Mouse (Mus musculus): ENCODE data around the gene Myof. TPM values are rescaled to one million over a fixed set of nuclear protein-coding genes. Genes with fewer than 3 reads are reported as not detected.

Myof gene
- total and polyA plus RNA-seq, 3 experiments: 3.6 to 65.2 (median 26.3) TPM

- DNase-seq: no peak
Observed at GRCm38 (mm10) chr19:38003671-38004521, 39.5 kb downstream of the Myof start.

DNA sequence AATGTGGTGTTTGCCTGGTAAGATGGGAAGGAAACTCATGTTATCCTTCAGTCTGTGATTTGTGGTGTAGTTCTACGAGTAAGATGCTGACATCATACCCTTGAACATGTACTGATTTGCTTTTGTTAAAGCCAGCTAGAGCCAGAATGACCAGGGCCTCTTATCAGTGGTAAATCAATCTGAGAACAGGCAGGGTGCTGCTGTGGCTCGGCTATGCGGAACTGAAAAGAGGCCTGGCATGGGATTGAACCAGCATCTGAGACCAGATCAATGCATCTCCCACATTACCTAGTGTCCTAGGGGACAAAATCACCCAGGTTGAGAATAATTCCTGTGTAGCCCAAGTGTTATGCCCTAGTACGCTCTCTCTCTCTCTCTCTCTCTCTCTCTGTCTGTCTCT, 40.6 kb downstream of the Myof start:
- no peak for DNase-seq

- DNase-seq: no peak
Observed at GRCm38 (mm10) chr19:38000990-38001389, 42.4 kb downstream of the Myof start.

GRCm38 (mm10) chr19:37999941-38000340, 43.4 kb downstream of the Myof start:
- no peak for DNase-seq

DNA sequence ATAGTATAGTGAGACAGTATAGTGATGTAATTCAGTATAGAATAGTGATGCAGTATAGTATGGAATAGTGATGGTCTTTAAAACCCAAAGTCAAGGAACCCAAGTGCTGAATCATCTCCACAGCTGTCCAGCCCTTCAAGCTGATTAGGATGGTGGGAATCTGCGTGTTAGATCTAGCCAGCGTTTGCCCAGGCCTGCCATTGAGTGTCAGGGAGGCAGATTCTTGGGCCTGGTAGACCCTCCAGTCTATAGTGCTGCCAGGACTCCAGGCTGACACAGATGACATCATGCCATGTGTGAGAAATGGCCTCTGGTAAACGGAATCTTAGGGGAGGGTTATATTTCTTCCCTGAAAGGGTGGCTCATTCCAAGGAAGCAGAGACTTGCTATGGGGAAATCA, 49.1 kb downstream of the Myof start:
- DNase-seq: no peak

- no peak for DNase-seq
Observed at GRCm38 (mm10) chr19:37992184-37992554, 51.2 kb downstream of the Myof start.

DNA sequence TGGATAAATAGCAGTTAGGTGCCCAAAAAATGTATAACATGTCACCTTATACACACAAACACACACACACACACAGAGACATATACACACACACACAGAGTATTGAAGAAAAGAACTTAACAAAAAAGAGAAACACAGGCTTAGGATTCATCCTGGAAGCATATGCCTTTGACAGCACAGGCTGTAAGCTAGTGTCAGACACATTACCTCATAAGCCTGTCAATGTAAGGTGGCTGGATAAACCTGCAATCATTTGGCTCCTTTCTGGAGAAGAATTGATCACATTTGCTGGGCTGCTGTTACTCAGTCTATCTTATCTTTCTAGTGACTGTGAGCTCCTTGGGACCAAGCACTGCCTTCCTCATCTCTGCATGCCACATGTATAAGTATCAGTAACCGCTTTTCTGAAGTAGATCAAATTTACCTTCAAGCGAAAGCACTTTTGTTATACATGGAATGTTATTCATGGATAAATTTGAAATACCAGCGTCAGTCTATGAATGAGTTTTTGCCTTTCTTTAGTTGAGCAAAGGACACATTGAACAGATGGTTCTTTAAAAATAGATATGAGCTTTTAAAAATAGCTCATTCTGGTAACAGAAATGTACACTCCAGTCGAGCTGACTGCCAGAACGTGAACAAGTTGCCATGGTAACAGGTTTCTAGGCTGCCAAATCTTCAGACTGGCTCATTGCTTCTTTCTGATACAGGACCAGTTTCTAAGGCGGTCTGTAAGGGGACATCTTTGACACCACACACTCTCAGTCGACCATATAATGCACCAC, 51.8 kb downstream of the Myof start:
- DNase-seq: no peak

GRCm38 (mm10) chr19:37989971-37990370, 53.4 kb downstream of the Myof start:
- no peak for DNase-seq

DNA sequence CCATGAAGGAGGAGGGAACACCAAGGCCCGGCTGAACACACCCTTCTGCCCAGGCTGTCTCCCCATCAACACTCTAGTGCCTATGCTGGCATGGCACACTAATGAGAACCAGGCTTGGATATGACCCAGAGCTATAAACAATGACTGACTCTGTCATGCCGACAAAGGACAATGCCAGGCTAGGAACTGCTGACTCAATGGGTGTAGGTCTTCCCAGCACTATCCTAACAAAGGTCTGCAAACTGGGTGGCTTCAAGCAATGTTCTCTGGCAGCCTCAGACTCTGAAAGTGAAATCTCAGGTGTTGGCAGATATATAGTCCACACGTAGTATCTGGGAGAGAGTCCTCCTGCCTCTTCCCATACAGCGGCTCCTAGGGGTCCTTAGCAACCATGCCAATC, 55.2 kb downstream of the Myof start:
- DNase-seq: no peak

GRCm38 (mm10) chr19:37985730-37986129, 57.6 kb downstream of the Myof start:
- no peak for DNase-seq

DNA sequence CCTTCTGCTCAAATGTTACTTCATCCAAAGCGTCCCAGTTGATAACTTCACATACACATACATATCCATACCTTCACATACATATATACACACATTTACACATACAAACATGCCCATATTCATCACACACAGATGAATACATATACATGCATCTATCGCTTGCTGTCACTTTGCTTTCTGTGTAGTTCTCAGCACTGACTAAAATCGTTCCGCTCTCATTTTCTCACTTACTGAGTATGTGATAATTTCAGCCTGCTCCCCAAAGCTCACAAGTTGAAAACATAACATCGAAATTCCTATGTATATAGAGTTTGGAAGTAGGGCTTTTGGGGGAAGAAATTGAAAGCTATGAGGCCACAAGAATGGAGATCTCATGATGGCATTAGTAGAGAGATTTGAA, 67.4 kb downstream of the Myof start:
- DNase-seq: no peak

- no peak for DNase-seq
Observed at GRCm38 (mm10) chr19:37970571-37970970, 72.8 kb downstream of the Myof start.

- DNase-seq: no peak
Observed at GRCm38 (mm10) chr19:37970004-37970403, 73.4 kb downstream of the Myof start.

- no peak for DNase-seq
Observed at GRCm38 (mm10) chr19:37965828-37966227, 77.5 kb downstream of the Myof start.

DNA sequence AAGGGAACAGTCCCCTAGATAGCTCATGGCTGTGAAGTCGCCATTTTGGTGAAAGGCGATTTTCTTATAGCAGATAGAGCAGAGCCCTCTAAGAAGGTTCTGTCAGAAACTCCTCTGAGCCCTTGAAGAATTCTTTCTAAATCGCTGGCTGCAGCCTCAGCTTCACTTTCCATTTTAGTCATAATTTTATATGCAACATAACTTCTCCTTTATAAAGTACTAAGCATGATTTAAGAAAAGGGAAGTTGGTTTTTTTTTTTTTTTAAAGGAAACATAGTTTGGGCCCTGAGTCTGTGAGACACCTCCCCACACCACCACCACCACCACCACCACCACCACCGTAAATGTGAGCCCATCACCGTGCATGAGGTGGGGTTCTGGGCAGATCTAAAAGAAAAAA, 80.0 kb downstream of the Myof start:
- no peak for DNase-seq

- DNase-seq: no peak
Observed at GRCm38 (mm10) chr19:37960791-37961190, 82.6 kb downstream of the Myof start.

GRCm38 (mm10) chr19:37959543-37960215, 83.7 kb downstream of the Myof start:
- no peak for DNase-seq

GRCm38 (mm10) chr19:37959076-37959475, 84.3 kb downstream of the Myof start:
- DNase-seq: no peak

DNA sequence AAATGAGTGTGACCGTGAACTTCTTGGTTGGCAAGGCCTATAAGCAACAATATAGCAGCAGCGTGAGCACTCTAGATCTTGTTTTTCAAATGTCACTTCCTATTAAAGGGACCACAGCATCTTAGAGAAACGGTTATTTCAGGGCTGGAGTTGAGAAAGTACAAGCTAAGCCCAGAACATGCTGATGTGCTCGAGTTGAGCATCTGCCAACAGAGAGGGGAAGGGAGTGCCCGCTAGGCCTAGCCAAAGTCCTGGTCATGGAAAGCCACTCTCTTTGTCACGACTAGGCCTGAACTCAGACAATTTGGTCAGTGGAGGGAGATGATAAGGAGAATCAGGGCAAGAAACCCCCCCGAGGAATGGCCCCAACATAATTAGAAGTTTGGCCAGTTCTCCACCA, 86.1 kb downstream of the Myof start:
- DNase-seq: peak; percentile 13

DNA sequence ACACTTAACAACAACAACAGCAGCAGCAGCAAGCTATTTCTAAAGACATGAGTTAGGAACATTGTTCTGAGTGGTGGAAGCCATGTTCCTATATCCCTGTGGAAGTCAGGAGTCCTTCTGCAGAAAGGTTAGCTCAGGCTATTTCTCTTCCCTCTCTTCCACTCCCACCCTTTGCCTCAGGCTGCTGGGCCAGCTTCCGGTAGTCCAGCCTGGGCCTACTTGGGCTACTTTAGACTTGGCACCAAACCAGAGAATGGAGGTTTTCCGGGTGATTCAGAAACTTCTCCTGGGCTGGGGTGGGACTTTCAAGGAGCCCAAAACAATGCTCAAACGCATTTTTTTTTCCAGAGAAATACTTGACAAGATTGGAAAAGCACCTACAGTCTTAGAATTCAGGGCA, 87.4 kb downstream of the Myof start:
- DNase-seq: peak; percentile 21

DNA sequence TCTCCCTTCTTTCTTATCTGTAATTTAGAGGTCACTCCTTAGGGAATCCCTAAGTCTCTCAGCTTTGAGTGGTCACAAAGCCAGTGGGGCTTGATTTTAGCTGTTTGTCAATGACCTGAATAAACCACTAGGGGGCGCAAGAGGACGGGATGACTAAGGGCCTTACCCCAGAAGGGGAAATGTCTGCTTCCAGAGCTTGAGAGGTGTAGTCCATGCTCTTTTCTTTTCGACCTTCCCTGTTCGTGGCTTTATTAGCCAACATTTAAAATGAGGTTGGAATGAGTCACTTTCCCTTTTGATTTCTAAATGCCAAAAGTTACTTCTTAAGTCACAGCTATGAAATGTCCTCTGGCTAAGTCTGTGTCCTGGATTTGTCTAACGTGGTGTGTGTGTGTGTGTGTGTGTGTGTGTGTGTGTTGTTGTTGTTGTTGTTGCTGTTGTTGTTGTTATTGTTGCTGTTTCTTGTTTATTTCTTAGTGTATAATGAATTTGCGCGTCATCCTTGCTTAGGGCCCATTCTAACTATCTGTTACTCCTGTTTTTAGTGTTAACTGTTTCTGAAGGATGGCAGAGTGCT, 87.9 kb downstream of the Myof start:
- peak; percentile 87 for DNase-seq

DNA sequence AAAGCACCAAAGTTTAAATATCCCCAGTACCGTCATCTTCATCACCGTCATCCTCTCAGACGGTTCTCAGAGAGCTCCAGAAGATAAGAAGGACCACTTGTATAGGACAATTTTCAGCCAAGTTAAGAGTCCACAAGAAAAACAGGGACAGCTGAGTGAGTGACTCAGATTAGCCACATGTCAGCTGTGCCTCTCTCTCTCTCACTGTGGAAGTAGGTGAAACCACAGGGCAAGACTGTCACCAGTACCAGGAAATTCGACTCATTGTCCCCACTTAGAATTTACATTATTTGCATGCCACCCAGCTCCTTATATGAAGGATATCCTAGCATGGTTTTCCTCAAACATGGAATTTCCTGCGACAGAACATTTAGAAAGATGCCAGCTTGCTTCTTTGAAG, 88.6 kb downstream of the Myof start:
- DNase-seq: no peak

- no peak for DNase-seq
Observed at GRCm38 (mm10) chr19:37954236-37954635, 89.1 kb downstream of the Myof start.
